Mouse (Mus musculus): ENCODE data around the gene Baz1a. TPM values are rescaled to one million over a fixed set of nuclear protein-coding genes. Genes with fewer than 3 reads are reported as not detected.
"Not testable (repeated sequence)": the region's sequence is repeated elsewhere in the genome, so short reads cannot be mapped to it uniquely, and the experiment has no call there.

Gene Baz1a
- polyA plus RNA-seq, 1 experiment from 2014 or later: 26.8 TPM

DNA sequence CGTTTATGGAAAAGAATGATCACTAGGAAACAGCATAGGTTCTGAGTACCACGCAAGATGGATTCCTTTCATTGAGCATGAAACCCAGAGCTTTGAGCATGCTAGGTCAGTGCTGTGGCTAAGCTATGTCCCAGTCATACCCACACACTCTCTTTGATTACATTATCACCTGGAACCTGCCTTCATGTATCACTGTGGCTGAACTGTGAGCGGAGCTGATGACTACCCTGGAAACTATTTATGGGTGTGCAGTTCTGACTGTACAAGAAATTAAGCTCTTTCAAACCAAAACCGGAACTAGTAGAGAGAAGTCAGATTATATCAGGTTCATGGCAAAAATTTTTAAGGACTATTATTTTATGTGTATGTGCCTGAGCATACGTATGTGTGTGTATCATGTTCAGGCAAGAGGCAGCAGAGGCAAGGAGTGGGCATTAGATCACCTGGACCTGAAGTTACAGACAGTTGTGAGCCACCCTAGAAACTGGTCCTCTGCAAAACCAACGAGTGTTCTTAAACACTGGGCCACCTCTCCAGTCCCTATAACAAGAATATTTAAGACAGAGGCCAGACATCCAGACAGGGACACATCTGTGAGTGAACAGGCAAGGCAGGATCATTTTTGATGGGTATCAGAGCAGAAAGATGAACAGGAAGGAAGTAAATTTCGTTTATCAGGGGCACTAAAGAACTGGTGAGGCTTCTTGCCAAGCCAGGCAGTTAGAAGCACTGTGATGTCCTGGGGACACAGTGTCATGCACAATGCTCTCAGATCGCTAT is 2.4 kb upstream of the Baz1a start:
- no peaks in the 10 kb centered on the region for H3K27me3 ChIP-seq (ENCODE audit: control insufficient read depth, insufficient read depth, low read depth, low read length)
- WGBS (ENCODE audit: insufficient replicate concordance): 43% methylated on average over 8 of the region's 8 CpGs
- H3K36me3 ChIP-seq (ENCODE audit: control insufficient read depth, insufficient read depth): no peaks in the 10 kb centered on the region
- H3K27ac ChIP-seq (ENCODE audit: low read length): no peak overlapping the region
- H3K4me2 ChIP-seq (ENCODE audit: low read depth, low read length): no peak overlapping the region
- no peak overlapping the region for H3K9ac ChIP-seq (ENCODE audit: low read depth, low read length)
- no peak for ATAC-seq (ENCODE audit: low read depth)
- H3K9me3 ChIP-seq (replicated peaks; ENCODE audit: control insufficient read depth, low read length): no peaks in the 10 kb centered on the region
- H3K4me1 ChIP-seq (ENCODE audit: control insufficient read depth, low read depth, low read length): no peaks in the 10 kb centered on the region
- H3K4me3 ChIP-seq (ENCODE audit: low read depth, low read length): no peak overlapping the region

DNA sequence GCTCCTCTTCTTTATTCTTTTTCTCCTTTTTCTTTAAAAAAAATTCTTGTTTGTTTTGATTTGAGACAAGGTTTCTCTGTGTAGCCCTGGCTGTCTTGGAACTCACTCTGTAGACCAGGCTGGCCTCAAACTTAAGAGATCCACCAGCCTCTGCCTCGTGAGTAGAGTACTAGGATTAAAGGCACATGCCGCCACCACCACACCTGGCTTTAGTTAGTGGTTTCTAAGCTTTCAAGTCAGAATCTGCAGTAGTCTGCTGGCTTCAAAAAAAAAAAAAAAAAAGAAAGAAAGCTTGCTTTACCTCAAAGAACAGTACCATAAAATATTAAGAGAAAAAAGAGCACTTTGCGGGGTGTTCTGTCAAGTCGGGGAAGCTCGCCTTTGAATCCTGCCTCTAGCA is 1.3 kb upstream of the Baz1a start:
- H3K27ac ChIP-seq (ENCODE audit: low read length): no peak overlapping the region
- no peaks in the 10 kb centered on the region for H3K36me3 ChIP-seq (ENCODE audit: control insufficient read depth, insufficient read depth)
- no peaks in the 10 kb centered on the region for H3K9me3 ChIP-seq (replicated peaks; ENCODE audit: control insufficient read depth, low read length)
- H3K4me1 ChIP-seq (ENCODE audit: control insufficient read depth, low read depth, low read length): no peaks in the 10 kb centered on the region
- H3K4me2 ChIP-seq (ENCODE audit: low read depth, low read length): no peak overlapping the region
- 82% methylated on average over 5 of the region's 5 CpGs for WGBS (ENCODE audit: insufficient replicate concordance)
- H3K9ac ChIP-seq (ENCODE audit: low read depth, low read length): no peak overlapping the region
- no peaks in the 10 kb centered on the region for H3K27me3 ChIP-seq (ENCODE audit: control insufficient read depth, insufficient read depth, low read depth, low read length)
- ATAC-seq (ENCODE audit: low read depth): no peak
- H3K4me3 ChIP-seq (ENCODE audit: low read depth, low read length): no peak overlapping the region

DNA sequence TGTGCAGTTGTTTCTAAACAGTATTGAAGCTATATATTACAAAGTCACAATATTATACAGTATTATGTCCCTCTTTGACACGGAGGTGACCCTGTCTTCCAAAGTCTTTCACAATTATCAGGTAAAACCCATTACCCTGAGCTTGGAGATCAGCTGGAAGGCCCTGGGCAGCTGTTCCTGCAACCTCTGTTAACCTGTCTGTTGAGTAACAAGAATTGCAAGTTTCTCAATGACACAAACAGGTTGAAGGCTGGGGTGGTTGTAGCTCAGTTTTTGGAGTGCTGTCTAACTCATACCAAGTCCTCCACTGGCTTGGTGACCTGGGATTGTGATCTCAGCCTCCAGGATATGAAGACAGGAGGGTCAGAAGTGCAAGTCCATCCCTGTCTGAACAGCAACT is 1.1 kb downstream of the Baz1a start:
- H3K36me3 ChIP-seq (ENCODE audit: control insufficient read depth, insufficient read depth): no peaks in the 10 kb centered on the region
- H3K9me3 ChIP-seq (replicated peaks; ENCODE audit: control insufficient read depth, low read length): no peaks in the 10 kb centered on the region
- H3K4me3 ChIP-seq (ENCODE audit: low read depth, low read length): no peak overlapping the region
- ATAC-seq (ENCODE audit: low read depth): no peak
- H3K4me1 ChIP-seq (ENCODE audit: control insufficient read depth, low read depth, low read length): no peaks in the 10 kb centered on the region
- 51% methylated on average over 1 of the region's 1 CpGs for WGBS (ENCODE audit: insufficient replicate concordance)
- H3K4me2 ChIP-seq (ENCODE audit: low read depth, low read length): no peak overlapping the region
- no peaks in the 10 kb centered on the region for H3K27me3 ChIP-seq (ENCODE audit: control insufficient read depth, insufficient read depth, low read depth, low read length)
- no peak overlapping the region for H3K9ac ChIP-seq (ENCODE audit: low read depth, low read length)
- no peak overlapping the region for H3K27ac ChIP-seq (ENCODE audit: low read length)

DNA sequence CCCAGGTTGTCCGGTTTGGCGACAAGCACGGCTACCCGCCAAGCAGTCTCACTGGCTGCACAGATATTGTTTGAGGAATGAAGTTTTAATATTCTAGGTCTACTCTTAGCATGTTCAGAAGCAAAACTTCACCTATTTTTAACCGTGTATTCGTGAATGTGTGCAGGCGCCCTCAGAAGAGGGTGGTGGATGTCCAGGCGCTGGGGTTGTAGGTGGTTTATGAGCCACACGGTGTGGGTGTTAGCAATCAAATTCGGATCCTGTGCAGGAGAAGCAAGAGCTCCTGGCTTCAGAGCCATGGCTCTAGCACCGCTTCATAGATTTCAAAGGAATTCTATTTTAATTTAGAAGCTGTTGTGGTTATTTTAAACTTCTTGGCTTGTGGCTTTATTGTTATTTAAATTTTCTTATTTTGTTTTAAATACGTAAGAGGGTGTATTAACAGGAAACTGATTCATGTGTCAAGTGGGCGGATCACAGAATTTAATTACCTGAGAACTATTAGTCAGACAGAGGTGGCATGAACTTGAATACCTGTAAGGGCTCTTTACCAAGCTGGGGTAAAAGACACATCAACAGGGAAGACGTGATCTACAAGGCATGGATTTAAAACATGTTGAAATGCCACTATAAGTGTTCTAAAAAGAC is 6.7 kb downstream of the Baz1a start:
- Histone ChIP-seq H3K4me3 (ENCODE audit: low read depth, low read length) (no peak overlapping the region), H3K4me1 (ENCODE audit: control insufficient read depth, low read depth, low read length) (no peaks in the 10 kb centered on the region), H3K9me3 (replicated peaks; ENCODE audit: control insufficient read depth, low read length) (no peaks in the 10 kb centered on the region; the same call in 1 of the 2 replicates), H3K9ac (ENCODE audit: low read depth, low read length) (no peak overlapping the region), H3K27ac (ENCODE audit: low read length) (no peak overlapping the region), H3K36me3 (ENCODE audit: control insufficient read depth, insufficient read depth) (no peaks in the 10 kb centered on the region), H3K4me2 (ENCODE audit: low read depth, low read length) (no peak overlapping the region), H3K27me3 (ENCODE audit: control insufficient read depth, insufficient read depth, low read depth, low read length) (no peaks in the 10 kb centered on the region)
- 75% methylated on average over 14 of the region's 14 CpGs for WGBS (ENCODE audit: insufficient replicate concordance)
- no peak for ATAC-seq (ENCODE audit: low read depth)

DNA sequence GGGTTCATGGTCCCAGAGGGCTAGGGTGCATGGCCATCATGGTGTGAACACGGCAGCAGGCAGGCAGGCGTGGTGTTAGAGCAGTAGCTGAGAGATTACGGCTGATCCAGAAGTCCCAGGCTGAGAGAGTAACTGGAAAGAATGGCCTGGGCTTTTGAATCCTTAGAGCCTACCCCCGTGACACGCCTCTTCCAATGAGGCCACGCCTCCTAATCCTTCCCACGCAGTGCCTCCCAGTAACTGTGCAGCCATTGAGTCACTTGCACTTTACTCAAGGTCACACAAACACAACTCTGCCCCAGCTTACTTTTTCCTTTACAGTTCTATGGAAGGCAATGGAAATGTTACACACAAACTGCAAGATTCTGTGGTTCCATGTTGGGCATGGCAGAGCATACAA is 8.1 kb downstream of the Baz1a start:
- H3K4me2 ChIP-seq (ENCODE audit: low read depth, low read length): no peak overlapping the region
- no peak overlapping the region for H3K4me3 ChIP-seq (ENCODE audit: low read depth, low read length)
- H3K27ac ChIP-seq (ENCODE audit: low read length): no peak overlapping the region
- 80% methylated on average over 7 of the region's 7 CpGs for WGBS (ENCODE audit: insufficient replicate concordance)
- no peaks in the 10 kb centered on the region for H3K4me1 ChIP-seq (ENCODE audit: control insufficient read depth, low read depth, low read length)
- H3K36me3 ChIP-seq (ENCODE audit: control insufficient read depth, insufficient read depth): no peaks in the 10 kb centered on the region
- no peaks in the 10 kb centered on the region for H3K27me3 ChIP-seq (ENCODE audit: control insufficient read depth, insufficient read depth, low read depth, low read length)
- no peak overlapping the region for H3K9ac ChIP-seq (ENCODE audit: low read depth, low read length)
- ATAC-seq (ENCODE audit: low read depth): no peak
- H3K9me3 ChIP-seq (replicated peaks; ENCODE audit: control insufficient read depth, low read length): no peaks in the 10 kb centered on the region; the same call in 1 of the 2 replicates

DNA sequence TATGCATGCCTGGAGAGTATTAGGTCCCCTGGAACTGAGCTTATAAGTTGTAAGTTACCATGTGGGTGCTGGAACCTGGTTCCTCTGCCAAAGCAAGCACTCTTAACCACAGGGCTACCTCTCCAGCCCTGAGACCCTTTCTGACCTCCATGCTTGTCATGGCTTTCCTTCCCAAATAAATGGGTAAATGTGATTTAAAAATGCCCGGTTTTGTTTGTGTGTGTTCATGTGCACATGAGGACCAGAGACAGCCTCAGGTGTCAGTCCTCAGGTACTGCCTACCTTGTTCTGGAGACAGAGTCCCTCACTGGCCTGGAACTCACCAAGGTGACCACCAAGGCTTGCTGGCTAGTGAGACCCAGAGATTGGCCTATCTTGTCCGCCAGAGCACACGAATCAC is 9.8 kb downstream of the Baz1a start:
- H3K36me3 ChIP-seq (ENCODE audit: control insufficient read depth, insufficient read depth): no peaks in the 10 kb centered on the region
- H3K9ac ChIP-seq (ENCODE audit: low read depth, low read length): no peak overlapping the region
- no peak overlapping the region for H3K4me2 ChIP-seq (ENCODE audit: low read depth, low read length)
- no peak overlapping the region for H3K4me3 ChIP-seq (ENCODE audit: low read depth, low read length)
- ATAC-seq (ENCODE audit: low read depth): no peak
- WGBS (ENCODE audit: insufficient replicate concordance): 69% methylated on average over 3 of the region's 3 CpGs
- H3K27ac ChIP-seq (ENCODE audit: low read length): no peak overlapping the region
- no peaks in the 10 kb centered on the region; the same call in 1 of the 2 replicates for H3K9me3 ChIP-seq (replicated peaks; ENCODE audit: control insufficient read depth, low read length)
- no peaks in the 10 kb centered on the region for H3K27me3 ChIP-seq (ENCODE audit: control insufficient read depth, insufficient read depth, low read depth, low read length)
- no peaks in the 10 kb centered on the region for H3K4me1 ChIP-seq (ENCODE audit: control insufficient read depth, low read depth, low read length)

DNA sequence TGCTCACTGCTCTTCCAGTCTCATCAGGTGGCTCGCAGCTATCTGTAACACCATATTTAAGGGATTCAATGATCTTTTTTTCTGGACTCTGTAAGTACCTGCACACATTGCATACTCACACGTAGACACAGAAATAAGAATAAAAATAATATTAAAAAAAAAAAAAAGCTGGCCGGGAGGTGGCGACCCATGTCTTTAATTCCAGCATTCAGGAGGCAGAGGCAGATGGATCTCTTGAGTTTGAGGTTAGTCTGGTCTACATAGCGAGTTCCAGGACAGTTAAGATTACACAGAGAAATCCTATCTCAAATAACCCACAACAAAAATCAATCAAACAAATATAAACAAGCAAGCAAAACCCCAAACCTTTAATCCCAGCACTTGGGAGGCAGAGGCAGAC is 10.3 kb downstream of the Baz1a start:
- H3K27me3 ChIP-seq (ENCODE audit: control insufficient read depth, insufficient read depth, low read depth, low read length): no peaks in the 10 kb centered on the region
- no peak overlapping the region for H3K27ac ChIP-seq (ENCODE audit: low read length)
- H3K36me3 ChIP-seq (ENCODE audit: control insufficient read depth, insufficient read depth): no peaks in the 10 kb centered on the region
- no peak for ATAC-seq (ENCODE audit: low read depth)
- H3K4me2 ChIP-seq (ENCODE audit: low read depth, low read length): no peak overlapping the region
- WGBS (ENCODE audit: insufficient replicate concordance): 73% methylated on average over 5 of the region's 5 CpGs
- H3K9me3 ChIP-seq (replicated peaks; ENCODE audit: control insufficient read depth, low read length): no peaks in the 10 kb centered on the region; the same call in 1 of the 2 replicates
- no peaks in the 10 kb centered on the region for H3K4me1 ChIP-seq (ENCODE audit: control insufficient read depth, low read depth, low read length)
- H3K9ac ChIP-seq (ENCODE audit: low read depth, low read length): no peak overlapping the region
- H3K4me3 ChIP-seq (ENCODE audit: low read depth, low read length): no peak overlapping the region

DNA sequence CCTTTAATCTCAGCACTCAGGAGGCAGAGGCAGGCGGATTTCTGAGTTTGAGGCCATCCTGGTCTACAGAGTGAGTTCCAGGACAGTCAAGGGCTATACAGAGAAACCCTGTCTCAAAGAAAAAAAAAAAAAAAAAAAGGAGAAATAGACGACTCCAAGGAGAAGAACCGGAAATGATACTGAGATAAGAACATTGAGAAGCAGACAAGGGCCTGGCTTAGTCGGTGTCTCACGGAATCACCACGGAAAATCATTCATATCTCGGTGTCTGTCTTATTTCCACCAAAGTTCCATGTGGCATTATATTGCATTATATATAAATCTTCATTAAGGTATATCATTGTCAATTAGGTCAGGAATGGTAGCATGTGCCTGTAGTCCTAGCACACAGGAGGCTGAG is 11.6 kb downstream of the Baz1a start:
- not testable (repeated sequence) for H3K4me1 ChIP-seq (ENCODE audit: control insufficient read depth, low read depth, low read length); H3K27ac ChIP-seq (ENCODE audit: low read length); H3K36me3 ChIP-seq (ENCODE audit: control insufficient read depth, insufficient read depth); ATAC-seq (ENCODE audit: low read depth); H3K9me3 ChIP-seq (replicated peaks; ENCODE audit: control insufficient read depth, low read length); H3K4me3 ChIP-seq (ENCODE audit: low read depth, low read length); H3K27me3 ChIP-seq (ENCODE audit: control insufficient read depth, insufficient read depth, low read depth, low read length); H3K9ac ChIP-seq (ENCODE audit: low read depth, low read length); H3K4me2 ChIP-seq (ENCODE audit: low read depth, low read length)
- WGBS (ENCODE audit: insufficient replicate concordance): 58% methylated on average over 7 of the region's 7 CpGs

DNA sequence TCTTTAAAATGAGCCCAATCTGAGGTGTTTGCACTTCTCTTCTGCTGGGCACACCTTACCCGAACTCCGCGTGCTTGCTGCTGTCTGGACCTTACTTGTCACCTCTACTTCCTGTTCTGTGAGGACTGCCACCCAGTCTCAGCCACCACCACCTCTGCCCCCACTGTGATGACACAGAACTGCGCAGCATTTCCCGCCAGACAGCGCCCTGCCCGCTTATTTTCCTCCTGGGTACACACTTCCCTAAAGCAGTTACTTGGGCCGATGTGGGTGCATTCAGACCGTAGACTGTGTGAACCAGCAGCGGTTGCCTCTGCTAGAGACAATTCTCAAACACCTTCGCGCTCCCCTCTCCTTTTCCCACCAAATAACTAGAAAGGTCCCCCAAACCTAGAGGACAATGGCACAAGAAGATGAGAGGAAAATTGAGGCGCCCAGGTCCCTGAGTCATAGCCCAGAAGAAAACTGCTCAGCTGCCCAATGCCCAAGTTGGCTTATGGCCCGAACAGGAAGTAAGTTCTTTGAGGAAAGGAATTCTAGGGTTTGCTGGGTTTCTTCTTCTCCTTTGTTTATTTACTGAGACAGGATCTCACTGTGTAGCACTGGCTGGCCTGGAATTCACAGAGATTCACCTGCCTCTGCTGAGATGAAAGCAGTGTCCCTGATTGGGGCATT is 15.0 kb downstream of the Baz1a start:
- H3K9ac ChIP-seq (ENCODE audit: low read depth, low read length): no peak overlapping the region
- H3K27me3 ChIP-seq (ENCODE audit: control insufficient read depth, insufficient read depth, low read depth, low read length): no peaks in the 10 kb centered on the region
- peak; percentile 39 for ATAC-seq (ENCODE audit: low read depth)
- no peak overlapping the region; the same call in 1 of the 2 replicates for H3K4me2 ChIP-seq (ENCODE audit: low read depth, low read length)
- peak overlapping the region; percentile 9; the same call in 1 of the 2 replicates for H3K27ac ChIP-seq (ENCODE audit: low read length)
- H3K4me1 ChIP-seq (ENCODE audit: control insufficient read depth, low read depth, low read length): no peaks in the 10 kb centered on the region
- no peak overlapping the region for H3K4me3 ChIP-seq (ENCODE audit: low read depth, low read length)
- no peaks in the 10 kb centered on the region for H3K9me3 ChIP-seq (replicated peaks; ENCODE audit: control insufficient read depth, low read length)
- no peaks in the 10 kb centered on the region for H3K36me3 ChIP-seq (ENCODE audit: control insufficient read depth, insufficient read depth)
- 34% methylated on average over 14 of the region's 14 CpGs for WGBS (ENCODE audit: insufficient replicate concordance)
